Mouse (Mus musculus) limb, embryonic 10.5 days (tissue): ENCODE data around the gene Tmem104. TPM values are rescaled to one million over a fixed set of nuclear protein-coding genes. Genes with fewer than 3 reads are reported as not detected.

ENCODE experiments used
- DNase-seq: peaks from one replicate; pipeline ENCODE4 v3.0.0-alpha.2; 2017; ENCODE audit warnings: low spot score
- H3K27ac ChIP-seq: fragments of 300-500 bp; sonication (generic); 2 replicates; pipeline ENCODE4 v1.5.1; 2016; ENCODE audit warnings: mild to moderate bottlenecking
- H3K27me3 ChIP-seq: fragments of 300-500 bp; sonication (generic); 2 replicates; pipeline ENCODE4 v1.6.1; 2016; ENCODE audit warnings: low read depth, mild to moderate bottlenecking; ENCODE audit not compliant: poor library complexity, severe bottlenecking
- H3K36me3 ChIP-seq: fragments of 300-500 bp; sonication (generic); 2 replicates; pipeline ENCODE4 v1.6.1; 2016; ENCODE audit warnings: mild to moderate bottlenecking, moderate library complexity
- H3K4me1 ChIP-seq: fragments of 300-500 bp; sonication (generic); 2 replicates; pipeline ENCODE4 v1.6.1; 2016
- H3K4me3 ChIP-seq: fragments of 300-500 bp; sonication (generic); 2 replicates; pipeline ENCODE4 v1.5.1; 2016; ENCODE audit warnings: mild to moderate bottlenecking, moderate library complexity
- H3K9me3 ChIP-seq: fragments of 300-500 bp; sonication (generic); replicated peaks from 2 replicates; pipeline ENCODE4 v1.6.1; 2016; ENCODE audit warnings: mild to moderate bottlenecking
- WGBS: fragments of 180-500 bp; shearing (Covaris S2); methylation state at CpG from one replicate; pipeline ENCODE4 v1.1.7; 2016; 5-methylcytosine and 5-hydroxymethylcytosine counted together
- polyA plus RNA-seq: library from polyadenylated mRNA; unstranded; fragments of >200 nt; fragmentation: Nextera tagmentation; extraction: Ambion mirVana; gene quantifications from 2 replicates; pipeline ENCODE4 v1.2.1, GENCODE M21; 2016

Tmem104 gene
- polyA plus RNA-seq, 1 experiment from 2014 or later: 9.8 TPM

DNA sequence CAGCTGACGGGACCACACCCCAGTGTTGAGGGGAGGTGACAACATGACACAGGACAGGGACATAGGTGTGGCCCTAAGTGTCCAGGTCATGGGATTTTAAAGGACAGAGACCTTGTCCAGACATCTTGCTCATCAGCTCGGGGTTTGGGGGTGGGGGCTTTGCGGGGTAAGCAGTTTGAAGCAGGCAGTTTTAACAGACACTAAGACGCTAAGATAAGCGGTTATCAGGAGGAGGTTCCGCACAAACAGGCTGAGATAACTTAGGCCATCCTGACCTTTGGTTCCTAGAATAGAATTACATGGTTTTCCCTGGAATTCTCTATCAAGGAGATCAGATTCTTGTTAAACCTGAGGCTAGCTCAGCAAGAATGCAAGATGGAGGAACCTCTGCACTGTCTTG is 7.4 kb downstream of the Tmem104 start:
- Histone ChIP-seq H3K27me3 (no peaks in the 10 kb centered on the region), H3K9me3 (no peaks in the 10 kb centered on the region), H3K4me1 (peaks cover 21% of the 10 kb centered on the region), H3K36me3 (peaks cover 12% of the 10 kb centered on the region), H3K27ac (no peak overlapping the region), H3K4me3 (no peak overlapping the region)
- WGBS: 85% methylated on average over 6 of the region's 6 CpGs
- no peak for DNase-seq

DNA sequence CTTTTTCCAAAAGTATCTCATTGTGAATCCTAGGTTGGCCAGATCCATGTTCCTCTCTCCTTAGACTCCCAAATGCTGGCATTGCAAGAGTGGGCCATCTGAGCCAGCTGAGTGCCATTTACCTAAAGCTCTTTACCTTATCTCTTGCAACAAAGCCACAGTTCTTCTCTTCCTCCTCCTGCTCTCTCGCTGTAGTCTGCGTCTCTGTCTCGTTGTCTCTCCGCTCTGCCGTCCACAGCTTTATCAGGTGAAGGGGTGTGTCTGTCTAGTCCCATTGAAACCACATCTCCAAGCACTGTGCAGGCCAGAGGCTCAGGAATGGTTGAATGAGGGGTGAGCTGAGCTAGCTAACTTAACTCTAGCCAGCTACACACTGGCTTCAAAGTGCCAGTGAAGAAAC is 8.6 kb downstream of the Tmem104 start:
- no peak for DNase-seq
- no peak overlapping the region for H3K4me3 ChIP-seq
- H3K9me3 ChIP-seq: no peaks in the 10 kb centered on the region
- WGBS: 91% methylated on average over 5 of the region's 5 CpGs
- H3K27me3 ChIP-seq: peaks cover 4% of the 10 kb centered on the region; the same call in 1 of the 2 replicates
- peaks cover 9% of the 10 kb centered on the region for H3K36me3 ChIP-seq
- H3K27ac ChIP-seq: no peak overlapping the region
- peaks cover 21% of the 10 kb centered on the region for H3K4me1 ChIP-seq

DNA sequence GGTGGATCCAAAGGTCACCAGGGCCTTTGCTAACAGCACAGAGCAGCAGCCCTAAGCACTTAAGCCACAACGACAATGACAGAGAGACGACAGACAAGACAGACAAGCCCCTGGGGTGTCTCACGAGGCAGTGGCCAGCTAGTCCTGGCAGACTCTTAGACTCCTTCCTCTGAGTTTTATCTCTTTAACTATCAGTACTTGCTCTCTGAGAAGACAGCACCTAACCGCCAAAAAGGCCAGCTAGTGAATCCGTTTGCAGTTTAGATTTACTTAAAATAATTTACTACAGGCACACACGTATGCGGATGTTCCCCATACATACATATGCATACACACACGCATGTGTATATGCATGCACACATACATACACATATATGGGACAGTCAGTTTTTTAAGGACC is 10.3 kb downstream of the Tmem104 start:
- 70% methylated on average over 8 of the region's 8 CpGs for whole genome bisulfite sequencing
- Histone ChIP-seq H3K9me3 (no peaks in the 10 kb centered on the region), H3K27ac (no peak overlapping the region), H3K27me3 (peaks cover 10% of the 10 kb centered on the region), H3K4me1 (peaks cover 15% of the 10 kb centered on the region; the same call in 1 of the 2 replicates), H3K36me3 (peaks cover 12% of the 10 kb centered on the region; the same call in 1 of the 2 replicates), H3K4me3 (no peak overlapping the region)
- DNase-seq: no peak

DNA sequence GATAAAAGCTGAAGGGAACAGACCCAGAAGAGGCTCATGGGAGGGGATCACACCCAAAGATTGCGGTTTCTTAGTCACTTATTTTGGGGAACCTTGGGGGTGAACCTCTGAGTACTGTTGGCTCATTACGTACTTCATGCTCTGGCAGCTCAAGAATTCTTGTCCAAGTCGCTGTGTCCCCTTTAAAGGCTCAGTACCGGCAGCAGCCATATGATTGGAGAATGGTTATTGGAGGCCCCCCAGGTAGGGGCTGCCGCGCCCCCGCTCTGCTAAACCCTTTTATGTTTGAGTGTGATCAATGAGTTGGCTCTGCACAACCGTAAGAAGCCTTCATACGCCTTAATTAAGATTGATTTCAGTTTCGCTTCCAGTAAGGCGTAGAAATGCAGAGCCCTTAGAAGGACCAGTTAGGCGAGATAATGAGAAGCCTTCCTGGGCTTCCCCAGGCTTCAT is 11.7 kb downstream of the Tmem104 start:
- H3K4me3 ChIP-seq: no peak overlapping the region
- 28% methylated on average over 12 of the region's 12 CpGs for WGBS
- no peak overlapping the region for H3K27ac ChIP-seq
- no peak for DNase-seq
- H3K9me3 ChIP-seq: no peaks in the 10 kb centered on the region
- peaks cover 15% of the 10 kb centered on the region; the same call in 1 of the 2 replicates for H3K4me1 ChIP-seq
- peaks cover 23% of the 10 kb centered on the region for H3K27me3 ChIP-seq
- H3K36me3 ChIP-seq: peaks cover 16% of the 10 kb centered on the region; the same call in 1 of the 2 replicates

DNA sequence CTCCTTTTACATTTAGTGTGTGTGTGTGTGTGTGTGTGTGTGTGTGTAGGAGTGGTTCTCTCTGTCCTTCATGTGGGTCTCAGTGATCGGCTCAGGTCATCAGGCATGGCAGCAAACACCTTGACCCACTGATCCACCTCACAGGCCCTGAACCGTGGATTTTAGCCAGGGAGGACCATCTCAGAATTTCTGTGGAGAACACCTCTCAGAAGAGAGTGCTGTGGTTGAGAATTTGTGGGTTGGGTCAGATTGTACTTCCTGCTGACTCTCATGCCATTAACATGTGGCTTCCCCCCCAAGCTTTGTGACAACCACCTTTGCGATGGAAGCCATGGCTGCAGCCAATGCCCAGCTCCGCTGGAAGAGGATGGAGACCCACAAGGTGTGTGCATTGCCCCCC is 13.2 kb downstream of the Tmem104 start:
- peaks cover 22% of the 10 kb centered on the region for H3K36me3 ChIP-seq
- DNase-seq: no peak
- peaks cover 29% of the 10 kb centered on the region for H3K27me3 ChIP-seq
- no peaks in the 10 kb centered on the region for H3K9me3 ChIP-seq
- no peak overlapping the region for H3K27ac ChIP-seq
- H3K4me3 ChIP-seq: no peak overlapping the region
- peaks cover 18% of the 10 kb centered on the region; the same call in 1 of the 2 replicates for H3K4me1 ChIP-seq
- 94% methylated on average over 4 of the region's 4 CpGs for WGBS

DNA sequence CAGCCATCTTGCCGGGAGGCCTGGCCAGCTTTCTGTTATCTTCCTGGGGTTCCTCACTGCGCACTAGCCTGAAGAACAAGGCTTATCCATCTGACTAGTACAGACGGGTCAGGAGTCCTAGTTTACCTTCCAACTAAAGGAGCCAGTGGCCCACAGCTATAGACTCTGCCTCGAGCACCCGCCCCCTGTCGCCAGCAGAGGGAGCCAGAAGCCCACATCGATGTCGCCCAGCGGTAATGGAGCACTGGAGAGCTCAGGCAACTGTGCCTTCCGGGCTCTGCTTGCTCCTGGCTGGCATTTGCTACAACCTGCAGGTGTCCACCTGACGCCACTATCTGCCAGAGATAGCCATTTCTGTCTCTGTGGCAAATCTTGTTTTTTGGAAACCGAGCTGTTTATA is 15.0 kb downstream of the Tmem104 start:
- peaks cover 35% of the 10 kb centered on the region for H3K27me3 ChIP-seq
- peaks cover 25% of the 10 kb centered on the region for H3K4me1 ChIP-seq
- H3K27ac ChIP-seq: no peak overlapping the region
- peaks cover 37% of the 10 kb centered on the region for H3K36me3 ChIP-seq
- 15% methylated on average over 12 of the region's 12 CpGs for WGBS
- DNase-seq: peak; percentile 92
- H3K9me3 ChIP-seq: no peaks in the 10 kb centered on the region
- no peak overlapping the region for H3K4me3 ChIP-seq

DNA sequence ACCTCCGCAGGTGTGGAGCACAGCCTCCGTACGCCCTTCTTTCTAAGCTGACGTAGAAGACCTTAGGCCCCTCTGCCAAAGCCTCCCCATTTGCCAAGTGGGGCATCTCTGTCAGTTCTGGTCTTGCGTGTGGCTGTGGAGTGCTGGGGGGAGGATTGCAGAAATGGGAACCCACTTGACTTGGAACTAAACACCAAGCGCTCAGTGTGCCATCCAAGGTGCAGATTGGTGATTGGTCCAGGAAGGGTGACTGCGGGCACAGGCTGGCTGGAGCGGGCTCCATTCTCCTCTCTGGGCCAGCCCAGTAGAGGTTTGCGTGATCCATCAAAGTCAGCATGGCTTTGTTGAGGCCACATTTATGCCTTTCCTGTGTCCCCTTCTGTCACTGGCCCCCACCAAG is 15.5 kb downstream of the Tmem104 start:
- Histone ChIP-seq H3K27me3 (peaks cover 35% of the 10 kb centered on the region), H3K4me1 (peaks cover 25% of the 10 kb centered on the region), H3K4me3 (no peak overlapping the region), H3K36me3 (peaks cover 39% of the 10 kb centered on the region), H3K9me3 (no peaks in the 10 kb centered on the region), H3K27ac (no peak overlapping the region)
- DNase-seq: no peak
- WGBS: 95% methylated on average over 9 of the region's 9 CpGs

DNA sequence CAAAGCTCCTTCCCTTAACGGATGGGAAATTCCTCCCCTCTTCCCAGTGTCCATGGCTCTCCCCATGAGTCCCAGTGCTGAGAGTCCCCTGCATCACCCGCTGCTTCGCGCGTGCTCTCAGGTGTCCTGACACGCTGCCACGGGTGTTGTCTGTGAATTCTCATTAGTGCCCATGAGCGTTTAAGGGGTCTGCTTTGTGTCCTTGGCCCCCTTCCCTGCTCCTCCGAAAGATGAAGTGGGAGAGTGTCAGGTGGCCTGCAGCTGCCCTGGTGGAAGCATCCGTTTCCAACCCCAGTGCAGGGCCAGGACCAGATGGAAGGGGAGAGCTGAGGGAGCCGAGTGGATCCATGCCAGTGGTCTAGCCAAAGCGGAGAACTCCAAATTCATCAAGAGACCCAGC is 20.8 kb downstream of the Tmem104 start:
- 80% methylated on average over 12 of the region's 12 CpGs for WGBS
- Histone ChIP-seq H3K36me3 (peaks cover 32% of the 10 kb centered on the region), H3K4me1 (peaks cover 48% of the 10 kb centered on the region), H3K27me3 (peaks cover 25% of the 10 kb centered on the region; the same call in 1 of the 2 replicates), H3K9me3 (no peaks in the 10 kb centered on the region), H3K4me3 (no peak overlapping the region), H3K27ac (no peak overlapping the region)
- no peak for DNase-seq

DNA sequence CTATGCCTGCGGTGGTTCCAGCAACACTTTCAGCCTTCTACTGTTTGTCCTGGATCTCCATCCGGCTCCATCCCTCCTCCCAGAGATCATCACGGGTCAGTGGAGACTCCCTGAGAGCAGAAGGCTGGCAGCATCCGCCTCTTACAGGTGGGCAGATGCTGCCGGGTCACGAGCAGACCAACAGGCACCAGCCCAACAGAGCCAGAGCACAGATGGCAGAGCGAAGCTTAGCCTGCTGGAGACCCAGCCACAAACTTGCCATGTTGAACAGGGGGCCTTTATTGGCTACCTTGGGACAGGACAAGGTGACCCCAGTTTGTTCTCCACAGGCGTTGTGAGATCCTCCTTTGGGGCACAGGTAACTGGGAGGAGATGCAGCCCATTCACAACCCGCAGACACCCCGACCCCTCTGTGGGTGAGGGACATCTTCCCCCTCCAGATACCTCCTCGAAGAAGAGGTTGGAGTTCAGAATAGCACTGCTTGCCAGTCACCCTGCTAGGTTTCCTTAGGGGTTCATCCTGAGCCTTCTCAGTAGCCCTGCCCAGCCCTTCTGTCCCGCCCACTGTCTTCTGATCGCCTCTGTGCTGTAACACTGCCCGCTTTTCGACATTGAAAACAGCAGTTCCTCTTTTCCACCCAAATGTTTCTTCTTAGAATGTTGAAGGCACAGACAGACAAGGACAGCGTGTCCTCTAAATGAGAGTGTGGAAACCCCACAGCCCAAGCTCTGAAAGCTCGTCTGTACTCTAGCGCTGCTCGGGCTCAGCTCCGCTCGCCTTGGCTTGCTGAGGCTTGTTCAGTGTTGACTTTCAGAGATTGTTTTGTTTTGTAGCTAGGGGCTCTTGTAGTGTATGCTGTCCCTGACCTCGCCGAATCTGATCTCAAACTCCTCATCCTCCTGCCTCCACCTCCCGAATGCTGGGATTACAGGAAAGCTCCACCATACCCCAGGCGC is 21.8 kb downstream of the Tmem104 start:
- Histone ChIP-seq H3K4me3 (no peak overlapping the region), H3K4me1 (peaks cover 56% of the 10 kb centered on the region), H3K36me3 (peaks cover 28% of the 10 kb centered on the region), H3K27ac (peak overlapping the region; percentile 5; the same call in 1 of the 2 replicates), H3K9me3 (no peaks in the 10 kb centered on the region), H3K27me3 (peaks cover 24% of the 10 kb centered on the region; the same call in 1 of the 2 replicates)
- no peak for DNase-seq
- WGBS: 80% methylated on average over 25 of the region's 25 CpGs

DNA sequence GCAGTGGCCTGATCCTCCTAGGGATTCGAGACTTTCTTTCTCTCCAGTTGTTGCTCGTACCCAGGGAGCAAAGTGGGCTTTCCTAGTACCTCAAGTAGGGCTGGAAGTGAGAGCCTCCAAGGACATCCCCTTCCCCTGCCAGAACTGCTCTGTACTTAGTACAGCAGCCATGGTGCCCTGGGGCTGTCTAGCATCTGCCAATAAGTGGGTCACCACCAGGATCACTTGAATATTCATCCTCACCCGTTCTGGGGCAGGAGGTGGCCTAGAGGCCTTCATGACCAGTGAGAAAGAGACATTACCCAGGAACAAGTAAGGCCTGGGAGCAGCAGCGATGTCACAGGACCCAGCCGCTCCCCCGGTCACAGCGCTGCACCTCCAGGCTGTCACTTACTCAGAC is 22.7 kb downstream of the Tmem104 start:
- H3K36me3 ChIP-seq: peaks cover 28% of the 10 kb centered on the region
- peak overlapping the region; percentile 5; the same call in 1 of the 2 replicates for H3K27ac ChIP-seq
- no peaks in the 10 kb centered on the region for H3K9me3 ChIP-seq
- H3K4me3 ChIP-seq: no peak overlapping the region
- DNase-seq: no peak
- WGBS: 74% methylated on average over 7 of the region's 7 CpGs
- H3K27me3 ChIP-seq: peaks cover 23% of the 10 kb centered on the region; the same call in 1 of the 2 replicates
- H3K4me1 ChIP-seq: peaks cover 63% of the 10 kb centered on the region

DNA sequence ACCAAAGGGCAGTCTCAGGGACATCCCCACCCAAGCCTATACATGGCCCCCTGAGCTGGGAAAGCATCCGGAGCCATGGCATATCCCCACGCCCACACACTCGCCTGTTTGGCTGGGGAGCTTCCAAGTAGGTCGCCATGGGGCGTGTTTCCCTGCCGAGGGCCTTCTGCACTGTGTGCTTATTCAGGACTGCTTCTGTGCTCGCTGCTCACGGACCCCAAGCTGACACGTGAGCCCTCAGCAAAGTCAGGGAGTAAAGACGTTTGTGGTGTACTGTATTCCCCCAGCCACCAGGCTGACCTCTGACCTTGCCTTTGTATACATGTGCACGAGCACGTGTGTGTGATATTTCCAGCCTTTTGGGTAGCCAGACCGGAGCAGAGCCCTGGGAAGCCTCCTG is 24.8 kb downstream of the Tmem104 start:
- no peaks in the 10 kb centered on the region for H3K9me3 ChIP-seq
- H3K27me3 ChIP-seq: peaks cover 17% of the 10 kb centered on the region
- peaks cover 11% of the 10 kb centered on the region for H3K36me3 ChIP-seq
- DNase-seq: no peak
- WGBS: 65% methylated on average over 13 of the region's 13 CpGs
- no peak overlapping the region for H3K4me3 ChIP-seq
- no peak overlapping the region; the same call in 1 of the 2 replicates for H3K27ac ChIP-seq
- peaks cover 57% of the 10 kb centered on the region for H3K4me1 ChIP-seq

DNA sequence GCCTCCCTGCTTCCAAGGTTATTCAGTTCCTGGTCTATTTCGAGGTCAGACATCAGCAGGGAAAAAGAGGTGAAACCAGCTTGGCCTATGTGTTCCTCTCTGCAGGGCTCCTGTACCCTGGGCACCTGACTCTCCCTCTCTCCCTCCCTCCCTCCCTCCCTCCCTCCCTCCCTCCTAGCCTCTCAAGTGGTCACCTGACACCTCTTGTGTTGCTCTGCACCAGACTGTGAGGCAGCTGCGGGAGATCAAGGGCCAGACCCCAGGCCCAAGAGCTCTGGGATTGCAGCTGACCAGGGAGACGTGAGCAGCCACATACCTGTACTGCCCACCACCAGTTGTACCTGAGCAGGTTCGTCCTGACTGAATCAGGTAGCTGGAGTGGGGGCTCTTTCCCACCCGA is 27.8 kb downstream of the Tmem104 start:
- no peaks in the 10 kb centered on the region for H3K9me3 ChIP-seq
- peaks cover 2% of the 10 kb centered on the region; the same call in 1 of the 2 replicates for H3K36me3 ChIP-seq
- no peak overlapping the region for H3K4me3 ChIP-seq
- H3K27ac ChIP-seq: no peak overlapping the region
- no peak for DNase-seq
- WGBS: 18% methylated on average over 5 of the region's 5 CpGs
- H3K27me3 ChIP-seq: peaks cover 34% of the 10 kb centered on the region
- H3K4me1 ChIP-seq: peaks cover 76% of the 10 kb centered on the region
